Mouse (Mus musculus) liver, postnatal 0 days (tissue): ENCODE measurements around the gene Ercc8.

Experiments
- CTCF ChIP-seq: sonication (generic); IDR thresholded peaks from 2 replicates; pipeline ENCODE4 v1.5.1; 2016; ENCODE audit warnings: antibody characterized with exemption, low read depth
- EP300 ChIP-seq: IDR thresholded peaks from 2 replicates; pipeline ENCODE4 v1.6.1; 2016; ENCODE audit warnings: antibody characterized with exemption, low read depth, mild to moderate bottlenecking

DNA sequence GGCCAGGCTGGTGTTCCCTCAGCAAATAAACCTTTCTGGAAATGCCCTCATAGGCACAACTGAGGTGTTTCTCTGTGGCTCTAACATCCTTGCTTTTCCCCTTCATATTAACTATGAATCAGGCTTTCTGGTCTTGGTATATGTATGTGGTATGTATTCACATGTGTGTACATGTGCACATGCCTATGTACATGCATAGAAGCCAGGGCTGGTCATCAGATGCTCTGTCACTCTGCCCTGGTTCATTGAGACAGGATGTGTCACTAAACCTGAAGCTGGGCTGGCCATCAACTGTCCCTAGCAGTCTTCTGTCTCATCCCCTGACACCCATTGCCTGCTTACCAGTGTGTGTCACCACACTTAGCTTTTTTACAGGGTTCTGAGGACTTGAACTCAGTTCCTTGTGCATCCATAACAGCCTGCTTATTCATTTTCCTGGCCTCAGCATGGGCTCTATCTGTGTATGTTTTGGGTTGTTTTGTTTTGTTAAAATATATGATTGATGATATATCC lies 26.3 kb downstream of the Ercc8 start:
- TF ChIP-seq CTCF (no peak), EP300 (no peak)
